Mouse (Mus musculus): ENCODE measurements around the gene A930018P22Rik. TPM values are rescaled to one million over a fixed set of nuclear protein-coding genes. Genes with fewer than 3 reads are reported as not detected.
"Not testable (repeated sequence)": the region's sequence is repeated elsewhere in the genome, so short reads cannot be mapped to it uniquely, and the experiment has no call there.

Gene A930018P22Rik
- polyA plus RNA-seq (2015; fragmentation: Nextera tagmentation; extraction: Ambion mirVana), result 0.17 and 0.22 TPM in 2 replicates

- under 1% methylated on average over 74 of the region's 74 CpGs for WGBS
- H3K36me3 ChIP-seq, result no peaks in the 10 kb centered on the region
- peak within 1 kb of the TSS; percentile 84 for H3K27ac ChIP-seq
- peak within 1 kb of the TSS; percentile 74 for H3K4me3 ChIP-seq (replicated peaks)
- peak within 1 kb of the TSS; percentile 98 for H3K4me2 ChIP-seq
- ATAC-seq (ENCODE audit: insufficient read depth, low FRiP score, low read depth), result peak; percentile 94
- peaks cover 12% of the 10 kb centered on the region for H3K4me1 ChIP-seq
- peak within 1 kb of the TSS; percentile 61 for H3K9ac ChIP-seq
- no peaks in the 10 kb centered on the region for H3K9me3 ChIP-seq
- H3K27me3 ChIP-seq (replicated peaks), result no peaks in the 10 kb centered on the region
Observed at GRCm38 (mm10) chr2:104122505-104123378, at the start of gene A930018P22Rik. TSS of gene A930018P22Rik (plus strand) at chr2:104122769.

DNA sequence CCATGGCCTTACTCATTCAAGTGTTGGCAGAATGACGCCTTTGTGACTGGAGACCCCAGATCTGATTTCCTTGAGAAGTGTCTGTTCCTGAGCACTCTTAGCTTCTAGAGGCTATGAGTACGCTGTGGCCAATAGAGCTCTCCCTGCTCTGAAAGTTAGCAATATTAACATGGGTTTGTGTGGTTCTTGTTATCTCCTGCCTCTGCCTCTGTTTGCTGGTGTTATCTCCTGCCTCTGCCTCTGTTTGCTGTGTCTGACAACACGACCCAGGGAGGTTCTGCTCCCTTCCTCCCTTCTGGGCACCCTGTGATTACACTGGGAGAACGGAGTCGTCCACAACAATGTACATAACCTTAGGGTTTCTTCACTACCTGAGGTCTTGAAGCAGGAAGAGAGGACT lies 44.3 kb upstream of the A930018P22Rik start:
- 60% methylated on average over 5 of the region's 5 CpGs for WGBS
- H3K36me3 ChIP-seq; H3K9ac ChIP-seq; H3K27me3 ChIP-seq (replicated peaks); H3K4me1 ChIP-seq; H3K4me2 ChIP-seq; H3K4me3 ChIP-seq (replicated peaks); H3K9me3 ChIP-seq; H3K27ac ChIP-seq: not testable (repeated sequence)
- ATAC-seq (ENCODE audit: insufficient read depth, low FRiP score, low read depth), result peak; percentile 93

DNA sequence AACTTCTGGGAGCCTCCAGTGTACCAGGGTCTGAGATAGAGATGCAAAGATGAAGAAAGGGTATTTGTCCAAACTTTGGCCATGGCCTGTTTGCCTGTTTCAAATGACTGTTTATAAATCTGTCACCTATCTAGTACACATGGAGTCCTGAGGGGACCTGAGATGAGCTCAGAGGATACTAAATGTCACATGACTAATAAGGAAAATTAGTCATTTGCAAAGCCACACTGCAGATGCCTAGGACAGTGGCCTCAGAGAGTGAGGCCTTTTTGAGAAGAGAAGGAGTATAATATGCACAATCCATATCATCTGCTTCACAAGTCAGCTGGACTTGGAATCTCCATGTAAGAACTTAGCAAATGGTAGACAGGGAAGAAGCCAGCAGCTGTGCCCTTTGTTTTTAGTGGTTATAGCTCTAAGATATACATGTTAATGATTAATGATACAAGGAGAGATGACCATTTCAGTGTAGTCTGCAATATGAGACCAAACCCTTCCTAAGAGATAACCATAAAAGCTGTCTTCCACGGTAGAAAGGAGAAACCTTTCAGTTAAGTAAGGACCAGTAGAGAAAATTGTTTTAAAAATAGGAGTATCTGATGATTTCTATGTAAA lies 41.0 kb upstream of the A930018P22Rik start:
- H3K4me2 ChIP-seq; H3K4me1 ChIP-seq; H3K4me3 ChIP-seq (replicated peaks); ATAC-seq (ENCODE audit: insufficient read depth, low FRiP score, low read depth); H3K36me3 ChIP-seq; H3K27ac ChIP-seq; H3K9ac ChIP-seq; H3K9me3 ChIP-seq; H3K27me3 ChIP-seq (replicated peaks): not testable (repeated sequence)
- WGBS, result no CpG with 5 or more reads among the region's 1 CpGs

DNA sequence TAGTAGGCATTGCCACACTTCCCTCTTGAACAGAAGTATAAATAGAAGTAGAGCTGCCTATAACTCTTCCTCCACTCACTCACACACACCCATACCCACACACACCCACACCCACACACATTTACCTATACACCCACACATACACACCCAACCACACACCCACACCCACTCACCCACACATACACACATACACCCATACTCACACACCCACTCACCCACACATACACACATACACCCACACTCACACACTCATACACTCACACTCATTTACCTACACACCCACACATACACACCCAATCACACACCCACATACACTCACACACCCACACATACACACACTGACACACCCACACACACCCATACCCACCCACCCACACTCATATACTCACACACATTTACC lies 40.1 kb upstream of the A930018P22Rik start:
- Histone ChIP-seq H3K4me1 (no peaks in the 10 kb centered on the region), H3K36me3 (no peaks in the 10 kb centered on the region), H3K4me2 (no peak overlapping the region), H3K27ac (no peak overlapping the region), H3K4me3 (replicated peaks) (no peak overlapping the region), H3K9ac (no peak overlapping the region), H3K27me3 (replicated peaks) (no peaks in the 10 kb centered on the region), H3K9me3 (no peaks in the 10 kb centered on the region)
- no peak for ATAC-seq (ENCODE audit: insufficient read depth, low FRiP score, low read depth)

- not testable (repeated sequence) for H3K9ac ChIP-seq; H3K4me1 ChIP-seq; H3K27me3 ChIP-seq (replicated peaks); H3K36me3 ChIP-seq; H3K4me3 ChIP-seq (replicated peaks); H3K9me3 ChIP-seq; H3K27ac ChIP-seq; ATAC-seq (ENCODE audit: insufficient read depth, low FRiP score, low read depth); H3K4me2 ChIP-seq
Observed at GRCm38 (mm10) chr2:104084027-104084426, 38.5 kb upstream of the A930018P22Rik start.

DNA sequence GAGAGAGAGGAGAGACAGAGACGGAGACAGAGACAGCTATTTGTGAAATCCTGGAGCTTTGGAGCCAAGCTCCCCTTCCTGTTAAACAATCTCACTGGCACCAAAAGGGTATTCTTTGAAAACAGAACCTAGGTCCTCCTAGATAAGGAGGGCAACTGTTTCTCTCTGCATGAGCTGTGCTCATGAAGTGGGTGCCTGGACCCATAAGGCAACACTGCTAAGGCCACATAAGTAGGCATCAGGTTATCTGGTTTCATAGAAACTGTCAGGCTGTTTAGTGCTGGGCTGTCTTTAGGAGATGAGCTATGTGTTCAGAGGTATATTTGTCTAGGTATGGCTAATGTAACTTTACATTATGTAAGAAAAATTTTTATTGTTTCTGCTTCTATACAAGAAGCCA lies 35.0 kb upstream of the A930018P22Rik start:
- H3K4me1 ChIP-seq; H3K27me3 ChIP-seq (replicated peaks); H3K4me3 ChIP-seq (replicated peaks); H3K4me2 ChIP-seq; H3K9ac ChIP-seq; ATAC-seq (ENCODE audit: insufficient read depth, low FRiP score, low read depth); H3K9me3 ChIP-seq; H3K36me3 ChIP-seq; H3K27ac ChIP-seq: not testable (repeated sequence)
- 69% methylated on average over 1 of the region's 1 CpGs for WGBS

GRCm38 (mm10) chr2:104093305-104093704 lies 29.3 kb upstream of the A930018P22Rik start:
- Histone ChIP-seq H3K36me3 (no peaks in the 10 kb centered on the region), H3K4me1 (peaks cover 8% of the 10 kb centered on the region; the same call in 1 of the 2 replicates), H3K9me3 (no peaks in the 10 kb centered on the region), H3K4me2 (no peak overlapping the region), H3K27ac (no peak overlapping the region), H3K27me3 (replicated peaks) (no peaks in the 10 kb centered on the region), H3K9ac (no peak overlapping the region), H3K4me3 (replicated peaks) (no peak overlapping the region)
- 77% methylated on average over 2 of the region's 2 CpGs for WGBS
- ATAC-seq (ENCODE audit: insufficient read depth, low FRiP score, low read depth), result no peak

DNA sequence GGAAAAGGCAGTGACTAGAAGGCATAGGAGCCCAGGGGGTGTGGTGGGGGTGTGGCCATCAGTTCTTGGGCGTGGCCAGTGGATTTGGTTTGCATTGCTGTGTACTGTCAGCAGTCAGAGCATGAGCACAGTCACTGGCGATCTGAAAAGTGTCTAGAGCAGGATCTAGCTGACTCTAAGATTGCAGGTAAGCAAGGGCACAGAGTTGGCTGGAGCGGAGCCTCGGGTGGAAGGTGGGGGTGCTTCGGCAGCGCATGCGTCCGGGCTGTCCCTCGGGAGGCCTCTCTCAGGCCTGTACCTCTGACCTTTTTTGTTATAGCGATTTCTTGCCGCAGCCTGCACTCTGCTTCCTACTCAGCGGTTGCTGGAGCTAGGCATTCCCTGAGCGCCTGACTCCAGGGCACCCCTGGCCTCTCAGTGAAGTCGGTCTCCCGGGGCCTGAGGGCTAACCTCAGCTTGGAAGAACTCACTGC lies 26.8 kb upstream of the A930018P22Rik start, which contains the start of gene Cd59a:
TSS of gene Cd59a (plus strand) at position 61 of the 473 bp plus-strand sequence.
- 5% methylated on average over 15 of the region's 15 CpGs for WGBS
- peak within 1 kb of the TSS; percentile 74 for H3K4me2 ChIP-seq
- peak; percentile 91 for ATAC-seq (ENCODE audit: insufficient read depth, low FRiP score, low read depth)
- no peaks in the 10 kb centered on the region for H3K27me3 ChIP-seq (replicated peaks)
- H3K4me3 ChIP-seq (replicated peaks), result peak within 1 kb of the TSS; percentile 53
- H3K4me1 ChIP-seq, result peaks cover 8% of the 10 kb centered on the region; the same call in 1 of the 2 replicates
- H3K36me3 ChIP-seq, result no peaks in the 10 kb centered on the region
- peak within 1 kb of the TSS; percentile 40; the same call in 1 of the 2 replicates for H3K9ac ChIP-seq
- no peaks in the 10 kb centered on the region for H3K9me3 ChIP-seq
- H3K27ac ChIP-seq, result peak within 1 kb of the TSS; percentile 78

GRCm38 (mm10) chr2:104096256-104096655 lies 26.3 kb upstream of the A930018P22Rik start:
- 39% methylated on average over 10 of the region's 10 CpGs for WGBS
- H3K4me3 ChIP-seq (replicated peaks), result peak overlapping the region; percentile 53
- H3K27ac ChIP-seq, result peak overlapping the region; percentile 78
- H3K9me3 ChIP-seq, result no peaks in the 10 kb centered on the region
- peak overlapping the region; percentile 74 for H3K4me2 ChIP-seq
- no peak for ATAC-seq (ENCODE audit: insufficient read depth, low FRiP score, low read depth)
- no peaks in the 10 kb centered on the region for H3K27me3 ChIP-seq (replicated peaks)
- peak overlapping the region; percentile 40; the same call in 1 of the 2 replicates for H3K9ac ChIP-seq
- no peaks in the 10 kb centered on the region for H3K36me3 ChIP-seq
- H3K4me1 ChIP-seq, result peaks cover 8% of the 10 kb centered on the region; the same call in 1 of the 2 replicates

DNA sequence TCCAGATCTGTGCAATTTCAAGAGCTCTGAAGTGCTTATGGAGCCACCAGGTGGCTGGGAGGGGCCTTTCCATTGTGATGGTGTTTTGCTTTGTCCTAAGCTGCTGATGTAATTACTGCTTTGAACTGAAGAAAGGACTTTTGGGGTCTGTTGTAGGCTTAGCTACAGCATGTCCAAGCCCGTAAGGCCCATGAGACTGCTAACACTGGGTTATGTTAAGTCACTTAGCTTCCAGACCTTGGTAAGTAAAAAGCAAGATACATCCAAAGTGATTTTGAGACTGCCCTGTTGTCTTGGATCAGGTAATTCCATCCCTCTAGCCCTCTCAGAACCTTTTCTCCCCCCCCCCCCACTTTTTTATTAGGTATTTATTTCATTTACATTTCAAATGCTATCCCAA lies 25.8 kb upstream of the A930018P22Rik start:
- H3K27ac ChIP-seq; ATAC-seq (ENCODE audit: insufficient read depth, low FRiP score, low read depth); H3K9me3 ChIP-seq; H3K4me3 ChIP-seq (replicated peaks); H3K4me1 ChIP-seq; H3K9ac ChIP-seq; H3K27me3 ChIP-seq (replicated peaks); H3K36me3 ChIP-seq; H3K4me2 ChIP-seq: not testable (repeated sequence)
- 78% methylated on average over 1 of the region's 1 CpGs for WGBS

GRCm38 (mm10) chr2:104097396-104097795 lies 25.2 kb upstream of the A930018P22Rik start:
- not testable (repeated sequence) for H3K9ac ChIP-seq; H3K27me3 ChIP-seq (replicated peaks); H3K36me3 ChIP-seq; H3K4me1 ChIP-seq; H3K9me3 ChIP-seq; H3K4me3 ChIP-seq (replicated peaks); ATAC-seq (ENCODE audit: insufficient read depth, low FRiP score, low read depth); H3K27ac ChIP-seq; H3K4me2 ChIP-seq
- 95% methylated on average over 4 of the region's 4 CpGs for WGBS

All from stomach, embryonic 15.5 days (tissue).